Mouse (Mus musculus): ENCODE results near the gene Rhbdf2.
A peak's percentile ranks its signal among the peaks of the same experiment; 100 is the strongest.

Rhbdf2 gene

GRCm38 (mm10) chr11:116589020-116589531 lies 37.7 kb downstream of the Rhbdf2 start:
- no peak for DNase-seq (ENCODE audit: low spot score in 2 of 2)

GRCm38 (mm10) chr11:116586801-116587631 lies 39.8 kb downstream of the Rhbdf2 start:
- peak; percentile 68 for DNase-seq (ENCODE audit: low spot score in 2 of 2)

- no peak for DNase-seq (ENCODE audit: low spot score in 2 of 2)
These were observed 40.5 kb downstream of the Rhbdf2 start, which contains the start of gene Aanat for GRCm38 (mm10) chr11:116586310-116586709. Gene Aanat, plus strand, starts transcription at chr11:116586432.

GRCm38 (mm10) chr11:116585682-116586081 lies 41.1 kb downstream of the Rhbdf2 start:
- DNase-seq (ENCODE audit: low spot score in 2 of 2) = no peak

- peak; percentile 82 to 86 for DNase-seq (ENCODE audit: low spot score in 2 of 2)
These were observed 45.4 kb downstream of the Rhbdf2 start, which contains the start of gene Ube2o for GRCm38 (mm10) chr11:116581376-116581814. Gene Ube2o, minus strand, starts transcription at chr11:116581447.

- DNase-seq (ENCODE audit: low spot score in 2 of 2) = peak; percentile 58 to 61
These were observed 46.0 kb downstream of the Rhbdf2 start for GRCm38 (mm10) chr11:116580711-116581375.

- DNase-seq (ENCODE audit: low spot score in 2 of 2) = no peak
These were observed 46.7 kb downstream of the Rhbdf2 start for GRCm38 (mm10) chr11:116580031-116580652.

GRCm38 (mm10) chr11:116579280-116579679 lies 47.5 kb downstream of the Rhbdf2 start:
- no peak for DNase-seq (ENCODE audit: low spot score in 2 of 2)

- no peak for DNase-seq (ENCODE audit: low spot score in 2 of 2)
These were observed 51.4 kb downstream of the Rhbdf2 start for GRCm38 (mm10) chr11:116575396-116575795.

- no peak for DNase-seq (ENCODE audit: low spot score in 2 of 2)
These were observed 51.8 kb downstream of the Rhbdf2 start for GRCm38 (mm10) chr11:116574982-116575381.

GRCm38 (mm10) chr11:116574486-116574885 lies 52.3 kb downstream of the Rhbdf2 start:
- no peak for DNase-seq (ENCODE audit: low spot score in 2 of 2)

GRCm38 (mm10) chr11:116572756-116573543 lies 53.9 kb downstream of the Rhbdf2 start:
- DNase-seq (ENCODE audit: low spot score in 2 of 2) = peak; percentile 54 to 64

GRCm38 (mm10) chr11:116571767-116572679 lies 54.8 kb downstream of the Rhbdf2 start:
- DNase-seq (ENCODE audit: low spot score in 2 of 2) = no peak

GRCm38 (mm10) chr11:116570821-116571220 lies 56.0 kb downstream of the Rhbdf2 start:
- DNase-seq (ENCODE audit: low spot score in 2 of 2) = no peak

GRCm38 (mm10) chr11:116567531-116567930 lies 59.3 kb downstream of the Rhbdf2 start:
- no peak for DNase-seq (ENCODE audit: low spot score in 2 of 2)

GRCm38 (mm10) chr11:116565283-116566041 lies 61.4 kb downstream of the Rhbdf2 start:
- DNase-seq (ENCODE audit: low spot score in 2 of 2) = no peak

- no peak for DNase-seq (ENCODE audit: low spot score in 2 of 2)
These were observed 70.5 kb downstream of the Rhbdf2 start for GRCm38 (mm10) chr11:116556308-116556707.

GRCm38 (mm10) chr11:116555572-116555971 lies 71.2 kb downstream of the Rhbdf2 start:
- DNase-seq (ENCODE audit: low spot score in 2 of 2) = no peak

- DNase-seq (ENCODE audit: low spot score in 2 of 2) = peak in 1 of 2 experiments; percentile 58
These were observed 72.5 kb downstream of the Rhbdf2 start for GRCm38 (mm10) chr11:116554171-116554878.
